Mouse (Mus musculus) E14TG2a.4 (cell line): ENCODE results near the gene Tars2.

Source experiments
- CTCF ChIP-seq: conservative IDR thresholded peaks from 2 replicates; pipeline ENCODE4 v1.5.1; 2014; ENCODE audit warnings: low read length
- NANOG ChIP-seq: IDR thresholded peaks from 2 replicates; pipeline ENCODE4 v1.6.1; 2014; ENCODE audit warnings: borderline replicate concordance, low read length, mixed read lengths
- POU5F1 ChIP-seq: IDR thresholded peaks from 2 replicates; pipeline ENCODE4 v1.6.1; 2014; ENCODE audit warnings: low read length, borderline replicate concordance

DNA sequence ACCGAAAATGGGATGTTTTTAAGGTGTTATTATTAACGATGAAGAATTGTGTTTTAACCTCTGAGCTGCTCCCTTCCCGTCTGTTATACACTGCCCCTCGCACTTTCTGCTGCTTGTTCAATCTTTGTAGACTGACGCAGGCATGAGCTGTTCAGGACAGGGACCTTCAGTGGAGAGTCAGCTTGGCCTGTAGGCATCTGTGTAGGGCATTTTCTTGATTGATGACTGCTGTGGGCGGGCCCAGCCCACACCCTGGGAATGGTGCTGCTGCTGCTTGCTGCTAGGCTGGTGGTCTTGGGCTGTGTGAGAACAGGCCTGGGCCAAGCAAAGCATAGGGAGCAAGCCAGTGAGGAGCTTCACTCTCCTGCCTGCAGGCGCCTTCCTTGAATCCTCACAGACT, 29.6 kb downstream of the Tars2 start:
- TF ChIP-seq CTCF: no peak
- no peak for TF ChIP-seq NANOG
- TF ChIP-seq POU5F1: no peak
